Mouse (Mus musculus) retina, postnatal 1 day (tissue): Measurements from ENCODE around the gene Trim38.
"Not testable (repeated sequence)": the region's sequence is repeated elsewhere in the genome, so short reads cannot be mapped to it uniquely, and the experiment has no call there.

Experiments used
- DNase-seq: peaks from one replicate; pipeline ENCODE4 v3.0.0-alpha.2; 2012

Gene Trim38

GRCm38 (mm10) chr13:23769613-23770012, at the start of gene Trim38:
Gene Trim38, plus strand, starts transcription at chr13:23769913.
- not testable (repeated sequence) for DNase-seq

GRCm38 (mm10) chr13:23724239-23724638, 45.5 kb upstream of the Trim38 start:
- no peak for DNase-seq

GRCm38 (mm10) chr13:23725213-23725612, 44.5 kb upstream of the Trim38 start:
- DNase-seq, result no peak

- no peak for DNase-seq
Measured at GRCm38 (mm10) chr13:23728472-23729191, 41.1 kb upstream of the Trim38 start.

- no peak for DNase-seq
Measured at GRCm38 (mm10) chr13:23729192-23729525, 40.6 kb upstream of the Trim38 start.

- DNase-seq, result no peak
Measured at GRCm38 (mm10) chr13:23729706-23730105, 40.0 kb upstream of the Trim38 start.

GRCm38 (mm10) chr13:23730479-23730878, 39.2 kb upstream of the Trim38 start:
- DNase-seq, result no peak

GRCm38 (mm10) chr13:23732156-23732804, 37.4 kb upstream of the Trim38 start:
- peak; percentile 73 for DNase-seq

GRCm38 (mm10) chr13:23737091-23737490, 32.6 kb upstream of the Trim38 start:
- DNase-seq, result peak; percentile 61

GRCm38 (mm10) chr13:23738041-23738440, 31.7 kb upstream of the Trim38 start:
- no peak for DNase-seq

- peak; percentile 95 for DNase-seq
Measured at GRCm38 (mm10) chr13:23738677-23739068, 31.0 kb upstream of the Trim38 start, which contains the start of gene Hist1h1c. Gene Hist1h1c, plus strand, starts transcription at chr13:23738808.

GRCm38 (mm10) chr13:23739069-23739921, 30.4 kb upstream of the Trim38 start:
- peak; percentile 95 for DNase-seq

GRCm38 (mm10) chr13:23739922-23740252, 29.8 kb upstream of the Trim38 start:
- DNase-seq, result no peak

GRCm38 (mm10) chr13:23740256-23740840, 29.4 kb upstream of the Trim38 start:
- no peak for DNase-seq

- DNase-seq, result no peak
Measured at GRCm38 (mm10) chr13:23740910-23741309, 28.8 kb upstream of the Trim38 start.

GRCm38 (mm10) chr13:23742007-23742406, 27.7 kb upstream of the Trim38 start:
- no peak for DNase-seq

GRCm38 (mm10) chr13:23743215-23743614, 26.5 kb upstream of the Trim38 start:
- peak; percentile 11 for DNase-seq

- DNase-seq, result no peak
Measured at GRCm38 (mm10) chr13:23743963-23744362, 25.8 kb upstream of the Trim38 start.

- no peak for DNase-seq
Measured at GRCm38 (mm10) chr13:23744421-23745380, 25.0 kb upstream of the Trim38 start.

- peak; percentile 96 for DNase-seq
Measured at GRCm38 (mm10) chr13:23745381-23746161, 24.1 kb upstream of the Trim38 start, which contains the start of gene Hist1h3c. Gene Hist1h3c, minus strand, starts transcription at chr13:23745602.
